Comparison of ENCODE assay signal across 18 mouse cellular contexts in the genomic region with DNA sequence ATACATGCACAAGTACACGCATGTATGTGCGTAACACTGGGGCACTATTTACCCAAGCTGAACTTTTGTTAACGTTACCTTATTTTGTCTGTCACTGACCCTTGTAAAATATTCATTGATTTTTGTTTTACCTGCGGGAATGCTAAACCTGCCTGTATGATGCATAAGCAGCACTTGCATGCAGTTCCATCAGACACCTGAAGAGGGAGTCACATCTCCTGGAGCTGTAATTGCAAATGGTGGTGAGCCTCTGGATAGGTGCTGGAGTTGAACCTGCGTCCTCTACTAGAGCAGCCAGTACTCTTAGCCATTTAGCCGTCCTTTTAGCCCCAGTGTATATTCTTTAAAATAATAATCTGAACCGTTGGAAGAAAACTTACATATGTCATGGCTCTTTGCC.
DNase-seq lines count a peak whose midpoint lies in the region; TF ChIP-seq lines count a peak whose summit lies in the region.
"Had no signal": no experiment of that assay in that cellular context is flagged by ENCODE, and none has a peak within 500 bp of the region (broad histone marks: within the 10 kb centered on the region; RNA-seq: fewer than 3 reads in every experiment).

No protein-coding gene starts in this region.

- H3K4me3 ChIP-seq in left cerebral cortex, adult 2 months, result no peak overlapping the region
- no peak overlapping the region for H3K4me3 ChIP-seq in CH12.LX (replicated peaks in 1 of 3; ENCODE audit: low read depth in 2 of 3, low read length in 2 of 3, poor library complexity in 1 of 3)
- H3K4me3 ChIP-seq: embryonic facial prominence, embryonic 15.5 days; forebrain, embryonic 15.5 days; heart, embryonic 12.5 days; hindbrain, embryonic 12.5 days; liver, embryonic 15.5 days had no signal

- intact Hi-C loops in left cerebral cortex, adult 2 months (cut with DNase I), result no loop called here
- intact Hi-C loops in left cerebral cortex, postnatal 36 days (cut with DNase I), result no loop called here

- no peaks in the 10 kb centered on the region for H3K79me2 ChIP-seq in CH12.LX (replicated peaks; ENCODE audit: control insufficient read depth, extremely low read depth, insufficient read depth, poor library complexity, severe bottlenecking)

- no peak for TF ChIP-seq EP300 in CH12.LX (IDR thresholded peaks at IDR 0.05; ENCODE audit: low read length)

- no peak overlapping the region for H3K4me2 ChIP-seq in CH12.LX (ENCODE audit: insufficient read depth, low read depth, poor library complexity, severe bottlenecking)
- H3K4me2 ChIP-seq: embryonic facial prominence, embryonic 15.5 days; forebrain, embryonic 15.5 days; heart, embryonic 12.5 days; hindbrain, embryonic 12.5 days; liver, embryonic 15.5 days had no signal

- TF ChIP-seq CTCF in left cerebral cortex, adult 2 months (IDR thresholded peaks at IDR 0.05), result peak; percentile 49
- TF ChIP-seq CTCF in CH12.LX (conservative IDR thresholded peaks at IDR 0.05 in 1 of 2, IDR thresholded peaks at IDR 0.05 in 1 of 2; ENCODE audit: low read depth in 2 of 2, low read length in 2 of 2), result peak; percentile 35 to 42

- DNase-seq in cerebellum, postnatal 14 days, result peak; percentile 27 to 32
- DNase-seq in cerebellum, adult 11 months, result no peak
- DNase-seq in left cerebral cortex, adult 2 months (ENCODE audit: extremely low spot score in 1 of 2, low spot score in 2 of 2), result no peak
- no peak for DNase-seq in left cerebral cortex, postnatal 36 days (ENCODE audit: low spot score in 2 of 2)
- DNase-seq in CH12.LX (ENCODE audit: extremely low read depth) (no peak), adipocyte (ENCODE audit: low spot score) (peak; percentile 10)
- no peak for DNase-seq in frontal cortex, adult 2 months (ENCODE audit: extremely low spot score in 1 of 2, low spot score in 1 of 2)
- no peak for DNase-seq in layer of hippocampus, adult 9-10 months (ENCODE audit: low spot score)
- DNase-seq: adrenal gland, postnatal 14 days; B cell, adult 2 months; gastrocnemius, postnatal 14 days; kidney, adult 8-10 months; lung, postnatal 4 days had no signal

- TF ChIP-seq RAD21 in CH12.LX (IDR thresholded peaks at IDR 0.05; ENCODE audit: low read depth, low read length), result no peak; the same call in none of the 2 replicates

- H3K36me3 ChIP-seq in CH12.LX (replicated peaks in 1 of 2; ENCODE audit: control insufficient read depth in 1 of 2, insufficient read depth in 1 of 2, low read length in 1 of 2), result peaks cover 0 to 18% of the 10 kb centered on the region in 2 experiments
- H3K36me3 ChIP-seq: embryonic facial prominence, embryonic 15.5 days; forebrain, embryonic 15.5 days; liver, embryonic 15.5 days had no signal

- H3K9ac ChIP-seq in CH12.LX (ENCODE audit: insufficient read depth, low read depth), result no peak overlapping the region
- H3K9ac ChIP-seq: embryonic facial prominence, embryonic 15.5 days; forebrain, embryonic 15.5 days; heart, embryonic 12.5 days; hindbrain, embryonic 12.5 days; liver, embryonic 15.5 days had no signal

- dilution Hi-C loops in CH12.LX (cut with MboI; ENCODE audit: extremely low pct_ligation_motif_present, extremely low pct_unique_long_range_greater_than_20kb, low sequenced_read_pairs), result no loop called here

- H3K27me3 ChIP-seq in CH12.LX (replicated peaks), result no peaks in the 10 kb centered on the region
- H3K27me3 ChIP-seq: embryonic facial prominence, embryonic 15.5 days; forebrain, embryonic 15.5 days; heart, embryonic 12.5 days; hindbrain, embryonic 12.5 days; liver, embryonic 15.5 days had no signal

- TF ChIP-seq POLR2A in CH12.LX (IDR thresholded peaks at IDR 0.05; ENCODE audit: low read depth, low read length), result no peak

- H3K27ac ChIP-seq in left cerebral cortex, adult 2 months, result no peak overlapping the region
- no peak overlapping the region for H3K27ac ChIP-seq in CH12.LX (ENCODE audit: insufficient read depth, low read depth)
- H3K27ac ChIP-seq: embryonic facial prominence, embryonic 15.5 days; forebrain, embryonic 15.5 days; hindbrain, embryonic 12.5 days; liver, embryonic 15.5 days had no signal

- in situ Hi-C loops in CH12.LX (cut with MboI; ENCODE audit: low pct_ligation_motif_present, low pct_unique_long_range_greater_than_20kb, low sequenced_read_pairs), result no loop called here

- 0 out of 4 replicates have a peak, but pooled peaks cover 0 to 3% of the 10 kb centered on the region in 2 experiments for H3K4me1 ChIP-seq in CH12.LX (ENCODE audit: control insufficient read depth in 1 of 2, insufficient read depth in 2 of 2)
- H3K4me1 ChIP-seq: embryonic facial prominence, embryonic 15.5 days; liver, embryonic 15.5 days had no signal

- H3K9me3 ChIP-seq in CH12.LX (replicated peaks; ENCODE audit: low read length), result peaks cover 3% of the 10 kb centered on the region
- H3K9me3 ChIP-seq: embryonic facial prominence, embryonic 15.5 days; forebrain, embryonic 15.5 days; hindbrain, embryonic 12.5 days; liver, embryonic 15.5 days had no signal

TF ChIP-seq in CH12.LX, 34 proteins besides CTCF, POLR2A, EP300 and RAD21:
- TF ChIP-seq ZKSCAN1 (IDR thresholded peaks at IDR 0.05; ENCODE audit: borderline replicate concordance, low read depth, low read length) (no peak), USF2 (conservative IDR thresholded peaks at IDR 0.05; ENCODE audit: low read depth, low read length) (no peak)
TF ChIP-seq in CH12.LX: peak in this region for 0.

Comparison
In these comparisons a context has a peak if more than half of its experiments do, and no peak if none do; other contexts are left out.
1. DNase-seq: peak in cerebellum, postnatal 14 days (2 of 2) and adipocyte (single experiment); none in cerebellum, adult 11 months (single experiment), left cerebral cortex, adult 2 months (0 of 2), left cerebral cortex, postnatal 36 days (0 of 2), CH12.LX (single experiment), frontal cortex, adult 2 months (0 of 2) and layer of hippocampus, adult 9-10 months (single experiment).